Mouse (Mus musculus) heart, postnatal 0 days (tissue): ENCODE measurements around the gene Hdac4. TPM values are rescaled to one million over a fixed set of nuclear protein-coding genes. Genes with fewer than 3 reads are reported as not detected.

Source experiments
- ATAC-seq: fragments of 200-750 bp; cut with Nextera tagmentation; 2 replicates; pipeline ENCODE4 v1.8.0; 2017; ENCODE audit warnings: low read depth, moderate number of reproducible peaks, moderate library complexity; ENCODE audit not compliant: insufficient read depth
- DNase-seq: peaks from one replicate; pipeline ENCODE4 v3.0.0-alpha.2; 2016; ENCODE audit warnings: low spot score
- H3K27ac ChIP-seq: fragments of 300-500 bp; sonication (generic); 2 replicates; pipeline ENCODE4 v1.5.1; 2014; ENCODE audit warnings: low read depth, mild to moderate bottlenecking
- H3K27me3 ChIP-seq: fragments of 300-500 bp; sonication (generic); 2 replicates; pipeline ENCODE4 v1.6.1; 2014; ENCODE audit warnings: low read length, mixed read lengths; ENCODE audit not compliant: control insufficient read depth, insufficient read depth
- H3K36me3 ChIP-seq: fragments of 300-500 bp; sonication (generic); replicated peaks from 2 replicates; pipeline ENCODE4 v1.6.1; 2014; ENCODE audit warnings: low read length, mixed read lengths; ENCODE audit not compliant: control insufficient read depth, insufficient read depth
- H3K4me1 ChIP-seq: fragments of 300-500 bp; sonication (generic); 2 replicates; pipeline ENCODE4 v1.6.1; 2014; ENCODE audit warnings: antibody characterized with exemption; ENCODE audit not compliant: control insufficient read depth, insufficient read depth
- H3K4me2 ChIP-seq: fragments of 300-500 bp; sonication (generic); 2 replicates; pipeline ENCODE4 v1.6.1; 2014; ENCODE audit warnings: low read depth, mild to moderate bottlenecking, low read length, moderate library complexity
- H3K4me3 ChIP-seq: fragments of 300-500 bp; sonication (generic); 2 replicates; pipeline ENCODE4 v1.5.1; 2014; ENCODE audit warnings: low read depth, low read length
- H3K9ac ChIP-seq: fragments of 300-500 bp; sonication (generic); replicated peaks from 2 replicates; pipeline ENCODE4 v1.6.1; 2014; ENCODE audit warnings: low read depth, low read length, mixed read lengths
- H3K9me3 ChIP-seq: fragments of 300-500 bp; sonication (generic); replicated peaks from 2 replicates; pipeline ENCODE4 v1.6.1; 2016; ENCODE audit warnings: low read length; ENCODE audit not compliant: control insufficient read depth
- CTCF ChIP-seq: IDR thresholded peaks from 2 replicates; pipeline ENCODE4 v1.5.1; 2016; ENCODE audit warnings: antibody characterized with exemption, control low read depth, low read depth
- EP300 ChIP-seq: IDR thresholded peaks from 2 replicates; pipeline ENCODE4 v1.6.1; 2016; ENCODE audit warnings: antibody characterized with exemption, low read depth
- WGBS: fragments of 180-500 bp; shearing (Covaris S2); extraction: QIAGEN DNeasy Blood & Tissue Kit; methylation state at CpG from one replicate; pipeline ENCODE4 v1.1.7; 2014; 5-methylcytosine and 5-hydroxymethylcytosine counted together
- polyA plus RNA-seq: library from polyadenylated mRNA; unstranded; fragments of >200 nt; fragmentation: Nextera tagmentation; extraction: Ambion mirVana; gene quantifications from 2 replicates; pipeline ENCODE4 v1.2.1, GENCODE M21; 2015
- total RNA-seq: library from RNA; depleted of rRNA; stranded (reverse); fragments of >200 nt; gene quantifications from 2 replicates; pipeline ENCODE4 v1.2.3, GENCODE M21; 2014; ENCODE audit warnings: low replicate concordance

Hdac4 gene
- total and polyA plus RNA-seq, 2 experiments from 2014 or later = 6.8 to 13.0 TPM

DNA sequence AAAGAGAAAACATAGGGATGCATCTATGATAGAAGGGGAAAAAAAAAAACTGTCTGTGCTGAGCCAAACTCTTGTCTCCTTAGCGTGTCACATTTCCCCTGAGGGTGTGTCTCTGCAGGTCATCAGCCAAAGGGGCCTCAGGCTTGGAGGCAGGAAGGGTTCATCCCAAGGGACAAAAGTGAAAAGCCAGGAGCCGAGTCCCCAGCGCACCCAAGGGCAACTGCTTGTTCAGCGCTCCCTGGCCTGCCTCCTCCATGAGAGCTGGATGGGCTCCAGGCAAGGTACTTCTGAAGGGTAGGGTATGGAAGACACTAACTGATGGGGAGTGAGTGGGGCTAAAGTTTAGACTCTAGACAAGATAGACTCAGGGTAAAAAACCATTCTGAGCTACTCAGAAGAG is 273.8 kb downstream of the Hdac4 start:
- peaks cover 38% of the 10 kb centered on the region for H3K4me1 ChIP-seq
- H3K27ac ChIP-seq = 0 out of 2 replicates have a peak overlapping the region, but pooled peaks have one; percentile 43
- 74% methylated on average over 4 of the region's 4 CpGs for WGBS
- ATAC-seq = no peak
- no peaks in the 10 kb centered on the region for H3K27me3 ChIP-seq
- no peaks in the 10 kb centered on the region for H3K36me3 ChIP-seq
- H3K4me2 ChIP-seq = no peak overlapping the region
- no peak overlapping the region for H3K4me3 ChIP-seq
- DNase-seq = no peak
- H3K9me3 ChIP-seq = no peaks in the 10 kb centered on the region
- H3K9ac ChIP-seq = no peak overlapping the region
- TF ChIP-seq EP300 (no peak), CTCF (no peak)

DNA sequence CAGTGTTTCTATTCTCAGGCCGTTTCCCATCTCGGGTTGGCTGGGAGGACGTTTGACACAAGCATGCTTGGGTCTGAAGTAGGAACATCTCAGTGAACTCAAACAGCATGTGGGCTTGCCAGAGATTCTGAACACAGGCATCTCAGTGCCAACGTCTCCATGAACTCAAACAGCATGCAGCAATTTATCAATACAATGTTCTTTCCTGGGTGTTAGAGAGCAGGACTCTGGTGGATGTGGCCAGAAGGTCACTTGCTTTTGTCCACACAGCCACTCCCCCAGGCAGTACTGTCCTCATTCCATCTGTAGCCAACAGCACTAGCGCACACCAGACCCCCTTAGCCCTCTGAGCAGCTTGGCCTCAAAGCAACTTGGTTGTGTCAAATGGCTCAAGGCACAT is 274.2 kb downstream of the Hdac4 start:
- H3K9me3 ChIP-seq = no peaks in the 10 kb centered on the region
- no peaks in the 10 kb centered on the region for H3K27me3 ChIP-seq
- ATAC-seq (no peak), DNase-seq (no peak)
- WGBS = 60% methylated on average over 5 of the region's 5 CpGs
- H3K4me3 ChIP-seq = no peak overlapping the region
- no peak overlapping the region for H3K4me2 ChIP-seq
- H3K27ac ChIP-seq = no peak overlapping the region; the same call in 1 of the 2 replicates
- H3K9ac ChIP-seq = no peak overlapping the region
- peaks cover 38% of the 10 kb centered on the region for H3K4me1 ChIP-seq
- no peaks in the 10 kb centered on the region for H3K36me3 ChIP-seq
- TF ChIP-seq CTCF (no peak), EP300 (no peak)

DNA sequence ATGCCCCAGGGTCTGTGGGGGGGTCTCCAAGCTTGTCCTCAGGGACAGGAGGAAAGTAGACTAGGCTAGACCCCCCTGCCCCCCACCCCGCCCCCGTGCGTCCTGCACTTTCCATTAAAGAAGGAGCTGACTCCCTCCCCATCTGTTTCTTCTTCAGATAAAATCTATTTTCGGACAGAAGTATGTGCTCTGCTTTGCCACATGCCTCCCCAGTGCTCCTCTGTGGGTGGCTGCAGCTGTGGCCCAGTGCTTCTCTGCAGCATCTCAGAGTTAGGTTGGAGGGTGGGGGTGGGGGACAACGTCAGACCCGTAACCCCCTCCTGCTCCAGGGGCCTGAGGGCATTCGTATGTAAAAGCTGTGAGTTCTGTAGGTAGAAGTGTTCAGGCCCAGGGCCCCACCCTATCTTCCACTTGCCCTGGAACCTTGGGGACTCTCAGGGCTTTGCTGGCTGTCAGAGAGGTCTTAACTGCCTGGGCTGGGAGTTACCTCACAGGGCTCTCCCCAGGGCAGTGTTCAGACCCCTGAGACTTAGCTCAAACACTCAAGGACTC is 275.4 kb downstream of the Hdac4 start:
- no peak for TF ChIP-seq EP300
- TF ChIP-seq CTCF = no peak
- Histone ChIP-seq H3K36me3 (no peaks in the 10 kb centered on the region), H3K9ac (no peak overlapping the region), H3K4me3 (no peak overlapping the region), H3K27me3 (no peaks in the 10 kb centered on the region), H3K9me3 (no peaks in the 10 kb centered on the region), H3K4me1 (peaks cover 38% of the 10 kb centered on the region), H3K27ac (no peak overlapping the region), H3K4me2 (no peak overlapping the region)
- WGBS = 18% methylated on average over 7 of the region's 7 CpGs
- DNase-seq = no peak
- no peak for ATAC-seq

DNA sequence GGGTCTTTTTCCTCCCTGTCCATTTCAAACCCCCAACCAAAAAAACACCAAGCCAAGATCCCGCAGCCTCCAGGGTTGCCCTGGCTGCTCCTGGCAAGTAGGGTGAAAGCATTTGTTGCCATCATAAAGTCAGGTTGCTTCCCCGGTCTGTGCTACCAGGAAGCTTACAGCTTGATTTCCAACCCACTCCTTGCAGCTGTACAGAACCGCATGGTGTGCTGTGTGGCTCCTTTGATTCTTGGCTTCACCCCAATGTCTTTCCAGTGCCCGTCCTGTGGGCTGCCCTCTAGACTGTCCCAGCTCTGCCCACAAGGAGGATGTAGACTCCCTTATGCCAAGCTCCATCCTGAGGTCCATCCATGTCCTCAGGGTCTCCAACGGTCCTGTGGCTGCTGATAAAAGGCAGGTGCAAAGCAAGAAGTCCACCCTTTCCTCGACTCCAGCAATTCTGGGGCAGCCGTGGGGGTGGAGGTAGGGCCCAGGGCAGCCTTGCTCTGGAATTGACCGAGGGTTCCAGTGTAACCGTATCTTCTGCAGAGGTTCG is 277.2 kb downstream of the Hdac4 start:
- Histone ChIP-seq H3K4me1 (peaks cover 38% of the 10 kb centered on the region), H3K27me3 (no peaks in the 10 kb centered on the region), H3K4me2 (no peak overlapping the region), H3K4me3 (no peak overlapping the region), H3K9me3 (no peaks in the 10 kb centered on the region), H3K9ac (no peak overlapping the region), H3K27ac (no peak overlapping the region), H3K36me3 (no peaks in the 10 kb centered on the region)
- TF ChIP-seq EP300 (no peak), CTCF (no peak)
- ATAC-seq (no peak), DNase-seq (no peak)
- WGBS = 84% methylated on average over 10 of the region's 10 CpGs

DNA sequence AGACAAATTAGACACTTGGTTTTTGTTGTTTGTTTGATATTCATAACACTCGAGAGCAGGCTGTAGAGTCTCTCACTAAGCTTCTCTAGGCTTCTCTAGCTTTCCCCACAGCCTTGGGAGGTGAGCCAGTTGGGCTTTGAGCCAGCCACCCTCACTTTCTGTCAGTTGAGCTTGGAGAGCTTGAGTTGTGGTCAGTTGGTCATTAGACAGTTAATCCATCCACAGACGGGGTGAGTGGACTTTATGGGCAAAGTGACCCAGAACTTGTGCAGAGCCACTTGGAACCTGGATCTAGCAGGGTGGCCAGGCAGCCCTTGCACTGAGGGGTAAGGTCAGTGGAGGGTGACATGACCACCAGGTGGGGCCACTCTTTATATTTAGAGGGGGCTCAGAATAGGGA is 277.9 kb downstream of the Hdac4 start:
- ATAC-seq = no peak
- Histone ChIP-seq H3K36me3 (no peaks in the 10 kb centered on the region), H3K9ac (no peak overlapping the region), H3K27me3 (no peaks in the 10 kb centered on the region), H3K9me3 (no peaks in the 10 kb centered on the region), H3K27ac (no peak overlapping the region), H3K4me3 (no peak overlapping the region), H3K4me1 (peaks cover 37% of the 10 kb centered on the region), H3K4me2 (no peak overlapping the region)
- DNase-seq = no peak
- TF ChIP-seq EP300 = no peak
- no peak for TF ChIP-seq CTCF
- WGBS = 40% methylated on average over 2 of the region's 2 CpGs

DNA sequence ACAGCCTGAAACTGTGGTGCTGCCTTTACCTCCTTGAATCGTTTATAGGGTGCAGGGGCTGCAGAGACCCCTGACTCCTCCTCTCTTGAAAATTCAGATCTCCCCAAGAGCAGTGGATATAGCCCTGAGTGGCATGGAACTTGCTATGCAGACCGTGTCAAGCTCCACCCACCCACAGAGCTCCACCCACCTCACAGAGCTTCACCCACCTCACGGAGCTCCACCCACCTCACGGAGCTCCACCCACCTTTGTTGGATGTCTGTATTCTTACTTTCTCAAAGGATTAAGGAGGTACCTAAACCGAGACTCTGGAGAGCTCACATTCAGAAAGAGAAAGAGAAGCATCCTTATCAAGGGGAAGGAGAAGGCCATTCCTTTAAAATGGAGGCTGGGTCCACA is 279.5 kb downstream of the Hdac4 start:
- Histone ChIP-seq H3K36me3 (no peaks in the 10 kb centered on the region), H3K9ac (no peak overlapping the region), H3K27me3 (no peaks in the 10 kb centered on the region), H3K4me2 (no peak overlapping the region), H3K9me3 (no peaks in the 10 kb centered on the region), H3K4me1 (peaks cover 23% of the 10 kb centered on the region), H3K27ac (no peak overlapping the region), H3K4me3 (no peak overlapping the region)
- TF ChIP-seq EP300 (no peak), CTCF (no peak)
- 77% methylated on average over 5 of the region's 5 CpGs for WGBS
- no peak for DNase-seq
- ATAC-seq = no peak
